ENCODE assay signal across 8 mouse cellular contexts in the genomic region with DNA sequence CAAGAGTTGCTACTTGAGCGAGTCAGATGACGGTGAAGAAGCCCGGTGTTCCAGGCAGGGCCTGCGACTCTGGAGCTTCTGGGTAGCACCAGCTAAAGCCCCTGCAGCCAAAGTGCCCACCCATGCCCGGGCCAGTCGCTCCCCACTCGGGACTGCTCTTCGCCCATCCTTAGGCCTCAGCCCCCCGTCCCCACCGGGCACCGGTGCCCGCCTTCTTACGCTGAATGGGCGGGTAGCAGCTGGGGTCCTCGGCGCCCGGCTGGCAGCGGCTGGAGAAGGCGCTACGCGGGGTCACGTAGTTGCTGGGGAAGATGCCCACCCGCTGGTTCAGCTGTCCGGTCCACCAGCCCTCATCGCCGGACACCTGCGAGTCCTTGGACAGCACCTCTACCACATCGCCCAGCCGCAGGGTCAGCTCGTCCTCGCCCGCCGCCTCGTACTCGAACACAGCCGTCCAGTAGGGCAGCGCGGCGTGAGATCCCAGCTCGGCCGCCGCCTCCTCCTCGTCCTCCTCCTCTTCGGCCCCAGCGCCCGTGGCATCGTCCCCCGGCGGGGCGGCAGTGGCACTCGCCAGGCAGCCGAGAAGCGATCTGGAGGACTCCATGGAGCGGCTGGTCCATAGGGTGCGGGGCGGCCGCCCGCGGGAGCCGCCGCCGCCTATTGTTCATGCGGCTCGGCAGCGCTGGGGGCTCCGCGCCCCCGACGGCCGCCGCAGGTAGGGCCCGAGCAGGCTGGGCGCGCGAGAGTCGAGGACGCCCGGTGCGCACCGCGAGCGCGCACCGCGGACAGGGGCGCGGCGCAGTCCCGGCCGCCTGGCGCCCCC. TPM values are rescaled to one million over a fixed set of nuclear protein-coding genes. Genes with fewer than 3 reads are reported as not detected.
DNase-seq lines count a peak whose midpoint lies in the region; ATAC-seq and TF ChIP-seq lines count a peak whose summit lies in the region.

No protein-coding gene starts in this region.

- 2% methylated on average over 84 of the region's 91 CpGs for WGBS in liver, adult 2 months
- WGBS in heart, embryonic 10.5 days, result 1% methylated on average over 69 of the region's 91 CpGs
- under 1% methylated on average over 89 of the region's 91 CpGs for WGBS in kidney, embryonic 15.5 days

- peak overlapping the region; percentile 51 for H3K4me3 ChIP-seq in liver, adult 2 months (ENCODE audit: insufficient read depth, low read depth, low read length)
- H3K4me3 ChIP-seq in heart, embryonic 10.5 days, result peak overlapping the region; percentile 70
- peak overlapping the region; percentile 71 for H3K4me3 ChIP-seq in kidney, embryonic 15.5 days (replicated peaks)

- peak overlapping the region; percentile 22 for H3K9ac ChIP-seq in liver, adult 2 months (ENCODE audit: low read depth, low read length)
- peak overlapping the region; percentile 59 for H3K9ac ChIP-seq in kidney, embryonic 15.5 days

- peaks cover 10% of the 10 kb centered on the region for H3K27me3 ChIP-seq in liver, adult 2 months (ENCODE audit: control insufficient read depth, insufficient read depth, low read length)
- peaks cover 56% of the 10 kb centered on the region for H3K27me3 ChIP-seq in heart, embryonic 10.5 days (ENCODE audit: insufficient read depth, poor library complexity, severe bottlenecking)
- H3K27me3 ChIP-seq in kidney, embryonic 15.5 days, result peaks cover 61% of the 10 kb centered on the region

- peak; percentile 24 for ATAC-seq in kidney, embryonic 15.5 days (replicated peaks; ENCODE audit: low FRiP score)
- ATAC-seq in erythroid progenitor cell, adult 5-6 weeks (replicated peaks; ENCODE audit: low FRiP score, poor library complexity, severe bottlenecking), result no peak

- H3K79me2 ChIP-seq in liver, adult 2 months (ENCODE audit: control insufficient read depth, insufficient read depth, low read length), result no peaks in the 10 kb centered on the region

- no peak overlapping the region for H3K27ac ChIP-seq in liver, adult 2 months (replicated peaks; ENCODE audit: insufficient read depth, low read depth, low read length)
- H3K27ac ChIP-seq in heart, embryonic 10.5 days, result peak overlapping the region; percentile 80
- peak overlapping the region; percentile 76 for H3K27ac ChIP-seq in kidney, embryonic 15.5 days

- TF ChIP-seq CTCF in liver, adult 2 months (IDR thresholded peaks at IDR 0.05; ENCODE audit: low read depth, low read length), result no peak

- DNase-seq in liver, adult 2 months (ENCODE audit: extremely low read depth, low read depth, low spot score), result no peak
- no peak for DNase-seq in liver
- peak; percentile 63 for DNase-seq in cerebellum, adult 8-10 months
- DNase-seq in heart, embryonic 10.5 days (ENCODE audit: low spot score), result no peak
- peak; percentile 10 for DNase-seq in lung, postnatal 25 days (ENCODE audit: low spot score)
- peak; percentile 43 for DNase-seq in right cerebral cortex, postnatal 14 days

- no peaks in the 10 kb centered on the region for H3K9me3 ChIP-seq in heart, embryonic 10.5 days
- no peaks in the 10 kb centered on the region for H3K9me3 ChIP-seq in kidney, embryonic 15.5 days (replicated peaks)

- TF ChIP-seq POLR2A in liver, adult 2 months (IDR thresholded peaks at IDR 0.05; ENCODE audit: extremely low read depth, insufficient read depth, low read length), result no peak

- H3K36me3 ChIP-seq in liver, adult 2 months (ENCODE audit: control insufficient read depth, insufficient read depth, low read length), result no peaks in the 10 kb centered on the region
- H3K36me3 ChIP-seq in heart, embryonic 10.5 days, result no peaks in the 10 kb centered on the region
- H3K36me3 ChIP-seq in kidney, embryonic 15.5 days, result no peaks in the 10 kb centered on the region

- H3K4me1 ChIP-seq in liver, adult 2 months (ENCODE audit: control insufficient read depth, insufficient read depth, low read length), result peaks cover 3% of the 10 kb centered on the region; the same call in 1 of the 2 replicates
- H3K4me1 ChIP-seq in heart, embryonic 10.5 days, result peaks cover 16% of the 10 kb centered on the region
- H3K4me1 ChIP-seq in kidney, embryonic 15.5 days, result peaks cover 21% of the 10 kb centered on the region

- H3K4me2 ChIP-seq in kidney, embryonic 15.5 days, result peak overlapping the region; percentile 97

RNA-seq across cellular contexts. Expression of gene Map3k9, which starts 0.5 kb away (rescaled TPM):
- 0.09 and 0.13 TPM in 2 replicates for total RNA-seq in liver, adult 2 months (2014; rRNA removed)
- 0.07 TPM in 1 of 2 replicates, not detected in the other for polyA plus RNA-seq in liver, adult 2 months (2012; rRNA removed)
- polyA plus RNA-seq in heart, embryonic 10.5 days (2016; fragmentation: Nextera tagmentation; extraction: Ambion mirVana), result 0.21 and 0.59 TPM in 2 replicates
- polyA plus RNA-seq in kidney, embryonic 15.5 days (2015; fragmentation: Nextera tagmentation; extraction: Ambion mirVana), result 1.3 and 1.5 TPM in 2 replicates
- total RNA-seq in erythroid progenitor cell, adult 5-6 weeks (2015; ENCODE audit: low replicate concordance), result 0.72 TPM in 1 of 2 replicates, not detected in the other
- 0.13 and 0.83 TPM in 2 replicates for total RNA-seq in erythroid progenitor cell, adult 5-6 weeks (2017; ENCODE audit: low replicate concordance)

Comparison
In these comparisons a context has a peak if more than half of its experiments do, and no peak if none do; other contexts are left out.
1. DNase-seq: peak in cerebellum, adult 8-10 months (single experiment), lung, postnatal 25 days (single experiment) and right cerebral cortex, postnatal 14 days (single experiment); none in liver, adult 2 months (single experiment), liver (single experiment) and heart, embryonic 10.5 days (single experiment).
2. Peak in every context shown above with its lines, with median percentiles within 50 percentile points of each other: H3K4me3 ChIP-seq.